Mouse (Mus musculus) cerebellum, adult 9-11 months (tissue): ENCODE data around the gene Rrp15.
"Not testable (repeated sequence)": the region's sequence is repeated elsewhere in the genome, so short reads cannot be mapped to it uniquely, and the experiment has no call there.

Experiments used
- DNase-seq: peaks from one replicate; pipeline ENCODE4 v3.0.0; 2022

Gene Rrp15

GRCm38 (mm10) chr1:186748724-186749653, at the start of gene Rrp15:
TSS of gene Rrp15 (minus strand) at chr1:186749358.
- peak; percentile 81 for DNase-seq

GRCm38 (mm10) chr1:186797991-186798390, 48.8 kb upstream of the Rrp15 start:
- no peak for DNase-seq

- no peak for DNase-seq
Measured at GRCm38 (mm10) chr1:186785359-186785758, 36.2 kb upstream of the Rrp15 start.

- DNase-seq: no peak
Measured at GRCm38 (mm10) chr1:186780826-186781225, 31.7 kb upstream of the Rrp15 start.

- DNase-seq: no peak
Measured at GRCm38 (mm10) chr1:186773124-186773523, 24.0 kb upstream of the Rrp15 start.

GRCm38 (mm10) chr1:186772547-186773077, 23.5 kb upstream of the Rrp15 start:
- no peak for DNase-seq

- no peak for DNase-seq
Measured at GRCm38 (mm10) chr1:186772005-186772404, 22.8 kb upstream of the Rrp15 start.

GRCm38 (mm10) chr1:186770659-186771058, 21.5 kb upstream of the Rrp15 start:
- no peak for DNase-seq

- no peak for DNase-seq
Measured at GRCm38 (mm10) chr1:186768392-186768791, 19.2 kb upstream of the Rrp15 start.

GRCm38 (mm10) chr1:186763451-186763850, 14.3 kb upstream of the Rrp15 start:
- DNase-seq: not testable (repeated sequence)

- peak; percentile 25 for DNase-seq
Measured at GRCm38 (mm10) chr1:186749675-186750283, 621 bp upstream of the Rrp15 start.

- no peak for DNase-seq
Measured at GRCm38 (mm10) chr1:186739828-186740227, 9.3 kb downstream of the Rrp15 start.

- DNase-seq: no peak
Measured at GRCm38 (mm10) chr1:186735537-186735936, 13.6 kb downstream of the Rrp15 start.

- no peak for DNase-seq
Measured at GRCm38 (mm10) chr1:186733052-186733451, 16.1 kb downstream of the Rrp15 start.

GRCm38 (mm10) chr1:186728778-186729177, 20.4 kb downstream of the Rrp15 start:
- DNase-seq: no peak

- no peak for DNase-seq
Measured at GRCm38 (mm10) chr1:186726117-186726516, 23.0 kb downstream of the Rrp15 start.

GRCm38 (mm10) chr1:186722299-186722698, 26.9 kb downstream of the Rrp15 start:
- no peak for DNase-seq

GRCm38 (mm10) chr1:186721846-186722245, 27.3 kb downstream of the Rrp15 start:
- peak; percentile 63 for DNase-seq

GRCm38 (mm10) chr1:186721166-186721565, 28.0 kb downstream of the Rrp15 start:
- no peak for DNase-seq

GRCm38 (mm10) chr1:186719708-186720107, 29.4 kb downstream of the Rrp15 start:
- no peak for DNase-seq

GRCm38 (mm10) chr1:186718881-186719280, 30.3 kb downstream of the Rrp15 start:
- no peak for DNase-seq

- DNase-seq: no peak
Measured at GRCm38 (mm10) chr1:186714980-186715896, 33.9 kb downstream of the Rrp15 start.

- DNase-seq: no peak
Measured at GRCm38 (mm10) chr1:186714215-186714614, 34.9 kb downstream of the Rrp15 start.
